Mouse (Mus musculus) adrenal gland, postnatal 4 days (tissue): Measurements from ENCODE around the gene Babam2. TPM values are rescaled to one million over a fixed set of nuclear protein-coding genes. Genes with fewer than 3 reads are reported as not detected.

Experiments
- DNase-seq, 2 experiments: peaks; one replicate each; pipeline ENCODE4 v3.0.0; 2021 to 2022; ENCODE audit warnings: low spot score in 2 of 2, mixed read lengths in 2 of 2
- total RNA-seq, 2 experiments: library from RNA; stranded (reverse); gene quantifications; 2 replicates each; pipeline ENCODE4 v1.2.3; 2021

Babam2 gene
- total RNA-seq, 2 experiments from 2014 or later: 99.6 to 107 TPM

DNA sequence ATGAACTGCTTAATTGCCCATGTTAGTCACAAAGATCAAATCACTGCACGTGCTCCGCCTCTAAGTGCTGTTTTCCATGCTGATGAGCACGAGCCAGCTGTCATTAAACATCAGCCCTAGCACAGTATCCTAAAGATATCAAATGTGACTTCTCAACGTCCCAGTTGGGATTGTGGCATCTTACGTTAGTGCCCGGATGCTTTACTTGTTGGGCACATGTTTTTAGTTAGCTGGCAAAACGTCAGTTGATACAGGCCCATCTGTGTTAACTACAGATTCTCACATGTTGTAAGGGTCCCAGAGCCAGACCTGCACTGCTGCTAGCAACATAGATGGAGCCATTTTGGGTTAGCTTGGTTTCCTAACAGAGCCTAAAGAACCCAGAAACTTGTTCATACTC, 285.7 kb downstream of the Babam2 start:
- no peak for DNase-seq

GRCm38 (mm10) chr5:31983817-31984368, 286.4 kb downstream of the Babam2 start:
- no peak for DNase-seq

GRCm38 (mm10) chr5:31984369-31984961, 287.0 kb downstream of the Babam2 start:
- DNase-seq: no peak

DNA sequence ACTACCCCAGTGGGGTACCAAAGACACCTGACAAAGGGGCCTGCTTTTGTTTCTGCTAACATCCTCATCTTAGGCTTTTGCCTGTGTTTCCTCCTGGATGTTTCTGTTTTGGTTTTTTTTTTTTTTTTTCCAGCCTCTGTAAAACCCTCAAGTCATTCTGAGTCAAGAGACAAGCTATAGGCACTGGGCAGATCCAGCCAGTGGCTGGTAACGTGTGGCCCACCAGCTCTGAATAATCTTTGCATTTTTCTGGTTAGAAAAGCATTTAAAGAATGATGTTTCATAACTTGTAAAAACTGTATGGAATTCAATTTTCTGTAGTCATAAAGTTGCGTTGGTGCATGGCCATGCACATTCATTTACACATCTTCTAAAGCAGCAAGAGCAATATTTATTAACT, 287.5 kb downstream of the Babam2 start:
- DNase-seq: no peak

GRCm38 (mm10) chr5:31987541-31988307, 290.2 kb downstream of the Babam2 start:
- no peak for DNase-seq

DNA sequence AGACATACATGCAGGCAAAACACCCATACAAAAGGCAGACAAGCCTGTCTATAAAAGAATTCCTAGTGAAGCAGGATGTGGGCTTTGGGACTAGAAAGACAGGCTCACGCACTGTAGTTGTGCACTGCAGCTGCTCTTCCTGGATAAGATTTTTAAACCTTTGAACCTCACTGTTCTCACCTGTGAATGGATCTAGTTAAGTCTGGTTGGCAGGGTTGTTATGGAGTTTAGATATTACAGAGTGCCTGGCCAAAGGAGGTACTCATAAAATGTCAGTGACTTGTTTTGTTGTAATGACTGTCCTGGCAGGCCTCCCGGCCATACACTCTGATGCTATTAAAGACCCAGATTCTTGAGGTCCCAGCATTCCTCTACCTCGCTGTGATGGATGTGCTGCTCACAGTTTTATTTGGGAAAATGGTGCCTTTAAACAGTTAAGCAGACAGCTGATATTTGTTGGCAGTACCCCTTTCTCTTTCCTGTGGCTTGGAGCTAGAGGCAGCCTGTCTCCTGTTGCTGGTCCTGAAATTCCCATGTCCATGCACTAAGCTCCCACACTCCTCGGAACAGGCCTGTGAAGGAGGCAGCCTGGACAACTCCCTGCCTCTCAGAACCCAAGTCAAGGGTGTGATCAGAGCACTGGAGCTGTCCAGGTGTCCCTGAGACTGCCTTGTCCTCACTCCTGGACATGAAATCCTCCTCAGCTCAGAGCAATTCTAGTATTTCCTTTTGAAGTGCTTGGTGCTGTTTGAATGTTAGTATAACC, 299.9 kb downstream of the Babam2 start:
- no peak for DNase-seq

GRCm38 (mm10) chr5:31998806-31999205, 301.3 kb downstream of the Babam2 start:
- DNase-seq: no peak

DNA sequence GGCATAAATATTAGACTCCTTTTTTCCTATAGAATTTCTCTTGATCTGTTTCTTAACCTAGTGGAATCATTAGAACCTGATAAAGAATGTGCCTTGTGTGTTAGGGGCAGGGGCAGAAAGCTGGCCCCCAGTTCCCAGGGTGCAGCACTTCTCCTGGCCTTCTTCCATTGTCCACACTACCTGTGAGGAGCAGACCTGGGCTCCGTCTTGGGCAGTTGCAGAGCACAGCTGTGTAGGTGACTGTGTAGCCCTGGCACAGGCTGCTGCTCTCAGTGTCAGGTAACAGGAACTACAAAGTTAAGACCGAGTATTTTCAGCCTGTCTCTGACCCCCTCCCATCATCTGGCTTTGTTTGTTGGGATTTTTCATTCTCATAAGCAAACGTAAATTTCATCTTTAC, 302.6 kb downstream of the Babam2 start:
- no peak for DNase-seq

DNA sequence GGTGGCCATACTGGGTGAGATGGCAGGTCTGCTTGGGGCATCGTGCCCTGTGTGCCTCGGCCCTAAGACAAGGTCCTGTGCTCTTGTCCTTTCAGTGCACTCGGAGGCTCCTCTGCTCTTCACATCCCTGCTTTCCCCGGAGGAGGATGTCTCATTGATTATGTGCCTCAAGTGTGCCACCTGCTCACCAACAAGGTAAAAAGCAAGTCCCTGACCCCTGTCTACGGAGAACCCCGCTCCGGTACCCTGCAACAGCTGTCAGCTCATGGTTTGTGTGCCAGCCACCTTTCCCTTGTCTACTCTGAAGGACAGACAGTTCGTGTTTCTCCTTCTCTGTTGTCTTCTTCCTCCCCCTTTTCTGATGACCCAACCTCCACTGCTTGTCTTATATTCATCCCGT, 303.8 kb downstream of the Babam2 start:
- DNase-seq: no peak

- no peak for DNase-seq
These were observed 304.3 kb downstream of the Babam2 start for GRCm38 (mm10) chr5:32001771-32002170.

DNA sequence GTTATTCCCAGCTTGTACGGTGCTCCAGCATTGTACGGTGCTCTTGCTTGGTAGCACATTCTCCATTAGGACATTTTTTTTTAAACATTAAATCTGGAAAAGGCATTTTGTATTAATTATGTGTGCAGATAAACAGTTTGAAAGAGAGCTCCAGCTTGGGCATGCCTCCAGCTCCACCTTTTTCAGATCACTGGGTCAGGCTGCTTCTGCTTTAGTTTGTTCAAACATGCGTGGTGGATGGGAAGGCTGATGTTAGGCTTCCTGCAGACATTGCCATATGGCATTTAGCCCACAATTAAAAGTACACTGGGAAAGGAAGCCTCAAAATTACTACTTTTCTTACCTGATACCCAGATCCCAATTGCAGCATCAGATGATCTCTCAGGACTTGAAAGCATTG, 310.9 kb downstream of the Babam2 start:
- DNase-seq: no peak

- DNase-seq: no peak
These were observed 312.6 kb downstream of the Babam2 start for GRCm38 (mm10) chr5:32010056-32010455.

DNA sequence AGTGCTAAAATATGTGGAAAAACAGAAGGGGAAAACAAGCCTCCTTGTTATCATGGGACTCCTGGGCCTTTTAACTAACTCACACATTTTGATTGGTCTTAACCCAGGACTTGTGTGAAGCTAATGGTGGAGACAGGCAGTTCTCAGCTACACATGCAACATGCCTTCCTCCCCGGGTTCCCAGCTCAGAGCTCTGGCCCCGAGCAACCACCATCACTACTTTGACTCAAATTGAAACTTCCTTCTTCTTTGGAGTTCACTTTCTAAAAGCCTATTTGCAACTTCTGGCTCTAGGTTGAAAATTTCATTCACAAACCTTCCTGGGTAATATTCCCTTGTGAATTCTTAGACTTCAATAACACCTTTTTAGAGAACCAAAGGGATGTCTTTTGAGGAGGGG, 315.6 kb downstream of the Babam2 start:
- no peak for DNase-seq

DNA sequence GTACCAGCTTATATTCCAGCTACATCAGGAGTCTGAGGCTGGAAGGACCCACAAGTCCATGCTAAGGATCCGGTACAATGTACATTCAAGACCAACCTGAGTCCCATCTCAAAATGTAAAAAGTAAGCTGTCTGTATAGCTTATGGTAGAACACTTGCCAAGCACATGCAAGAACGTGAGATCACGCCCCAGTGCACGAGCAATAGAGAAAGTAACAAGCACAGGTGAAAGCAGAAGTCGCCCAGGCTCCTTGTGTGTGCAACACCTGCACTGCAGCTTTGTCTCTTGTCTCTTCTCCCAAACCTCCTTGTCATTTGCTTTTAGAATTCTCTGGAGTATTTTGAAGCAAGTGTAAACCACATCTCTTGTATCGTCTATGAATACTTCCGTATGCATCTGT, 317.3 kb downstream of the Babam2 start:
- DNase-seq: no peak

- no peak for DNase-seq
These were observed 318.5 kb downstream of the Babam2 start for GRCm38 (mm10) chr5:32015949-32016478.

DNA sequence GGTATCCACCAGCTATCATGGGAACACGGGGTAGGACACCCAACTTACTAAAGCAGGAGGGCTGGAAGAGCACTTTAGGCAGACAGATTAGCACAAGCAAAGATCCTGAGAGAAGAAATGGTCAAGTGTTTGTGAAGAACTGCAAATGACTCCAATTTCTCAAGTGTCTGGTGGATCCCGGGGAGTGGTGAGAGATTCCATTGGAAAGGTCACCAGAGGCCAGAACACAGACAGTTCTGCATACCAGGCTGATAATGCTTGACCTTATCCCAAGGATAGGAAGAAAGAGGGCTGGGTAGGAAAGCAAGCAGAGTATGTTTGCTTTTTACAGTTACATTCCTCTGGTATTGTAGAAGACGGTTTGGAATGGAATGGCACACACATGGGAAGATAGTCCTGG, 320.2 kb downstream of the Babam2 start:
- no peak for DNase-seq

- DNase-seq: no peak
These were observed 320.8 kb downstream of the Babam2 start for GRCm38 (mm10) chr5:32018276-32018675.

DNA sequence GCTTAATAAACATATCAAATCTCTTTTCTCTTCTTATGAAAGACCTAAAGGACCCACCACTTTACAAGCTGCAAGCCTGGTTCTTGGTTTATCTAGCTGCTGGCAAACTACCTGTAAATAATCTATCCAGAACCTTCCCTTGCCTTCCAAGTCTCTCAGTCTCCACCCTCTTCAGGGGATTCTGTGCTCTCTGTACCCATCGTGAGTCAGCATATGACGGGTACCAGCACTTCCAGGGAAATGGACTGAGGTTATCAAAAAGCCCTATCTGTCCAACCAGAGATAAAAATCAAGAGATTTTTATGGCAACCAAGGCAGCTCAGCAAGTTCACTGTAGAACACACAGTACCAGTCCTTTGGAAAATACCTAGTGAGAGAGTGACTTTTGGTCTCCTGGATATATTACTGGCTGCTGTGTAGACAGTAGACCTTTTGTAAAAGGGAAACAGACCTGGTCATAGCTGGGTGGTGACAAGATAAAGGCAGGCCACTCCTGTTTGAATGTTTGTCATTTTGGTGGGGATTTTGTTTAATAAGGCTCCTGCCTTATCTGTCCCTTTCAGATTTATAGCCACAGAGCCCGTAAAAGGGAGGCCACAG, 332.4 kb downstream of the Babam2 start:
- no peak for DNase-seq

GRCm38 (mm10) chr5:32033185-32033584, 335.7 kb downstream of the Babam2 start:
- DNase-seq: no peak

GRCm38 (mm10) chr5:32033621-32034020, 336.1 kb downstream of the Babam2 start:
- no peak for DNase-seq

DNA sequence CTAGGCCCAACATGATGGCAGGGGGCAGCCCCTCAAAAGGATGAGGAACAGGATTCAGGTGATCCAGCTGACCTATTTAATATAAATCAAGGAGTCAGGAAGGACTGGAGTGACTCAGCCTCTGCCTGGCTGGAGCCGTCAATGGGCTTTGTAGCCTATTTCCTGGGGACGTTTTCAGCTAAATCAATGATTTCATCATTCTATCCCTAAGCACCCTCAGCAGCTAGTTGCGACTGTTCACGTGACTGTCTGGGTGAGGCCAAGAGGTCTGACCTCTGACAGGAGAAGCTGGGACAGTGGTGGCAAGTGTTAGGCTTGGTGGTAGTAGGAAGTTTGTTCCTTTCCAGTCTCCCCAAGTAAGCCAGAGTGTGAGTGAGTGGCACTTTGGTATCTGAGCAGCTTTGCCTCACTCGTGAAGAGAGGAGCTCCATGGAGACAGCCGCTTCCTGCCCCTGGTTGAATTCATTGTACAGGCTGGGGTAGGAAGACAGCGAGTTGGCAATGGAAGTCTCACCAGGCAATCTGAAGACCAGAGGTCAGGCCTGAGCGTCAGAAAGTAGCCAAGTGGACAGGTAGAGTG, 337.1 kb downstream of the Babam2 start:
- no peak for DNase-seq
